ENCODE assay signal across 8 mouse cellular contexts in genomic region chr5:136918655-136919472, GRCm38 (mm10). TPM values are rescaled to one million over a fixed set of nuclear protein-coding genes. Genes with fewer than 3 reads are reported as not detected.
DNase-seq lines count a peak whose midpoint lies in the region; ATAC-seq and TF ChIP-seq lines count a peak whose summit lies in the region.

No protein-coding gene starts in this region.

- H3K4me2 ChIP-seq in forebrain, embryonic 11.5 days (ENCODE audit: low read depth, low read length, severe bottlenecking), result peak overlapping the region; percentile 85
- peak overlapping the region; percentile 77 for H3K4me2 ChIP-seq in heart, postnatal 0 days (ENCODE audit: low read depth, low read length)
- peak overlapping the region; percentile 91 for H3K4me2 ChIP-seq in liver, embryonic 14.5 days (ENCODE audit: low read depth)
- H3K4me2 ChIP-seq in neural tube, embryonic 11.5 days (ENCODE audit: low read depth), result peak overlapping the region; percentile 82
- peak overlapping the region; percentile 95 for H3K4me2 ChIP-seq in stomach, embryonic 16.5 days (ENCODE audit: low read depth, low read length)

- WGBS in forebrain, embryonic 11.5 days, result 4% methylated on average over 38 of the region's 38 CpGs
- 2% methylated on average over 38 of the region's 38 CpGs for WGBS in heart, postnatal 0 days
- WGBS in liver, embryonic 14.5 days (ENCODE audit: insufficient replicate concordance), result 3% methylated on average over 38 of the region's 38 CpGs
- 4% methylated on average over 38 of the region's 38 CpGs for WGBS in neural tube, embryonic 11.5 days
- 2% methylated on average over 38 of the region's 38 CpGs for WGBS in stomach, embryonic 16.5 days

- peak; percentile 91 for ATAC-seq in forebrain, embryonic 11.5 days (replicated peaks; ENCODE audit: low FRiP score)
- ATAC-seq in heart, postnatal 0 days (ENCODE audit: insufficient read depth, low read depth), result peak; percentile 88
- peak; percentile 86 for ATAC-seq in liver, embryonic 14.5 days (ENCODE audit: insufficient read depth)
- peak; percentile 81 for ATAC-seq in neural tube, embryonic 11.5 days (ENCODE audit: insufficient read depth, low FRiP score, low TSS enrichment)
- peak; percentile 90 for ATAC-seq in stomach, embryonic 16.5 days (ENCODE audit: insufficient read depth, low FRiP score)

- H3K27me3 ChIP-seq in E14TG2a.4 (ENCODE audit: insufficient read depth, low read length), result no peaks in the 10 kb centered on the region
- no peaks in the 10 kb centered on the region for H3K27me3 ChIP-seq in forebrain, embryonic 11.5 days (ENCODE audit: control insufficient read depth, insufficient read depth, low read length)
- H3K27me3 ChIP-seq in heart, postnatal 0 days (ENCODE audit: control insufficient read depth, insufficient read depth, low read length), result no peaks in the 10 kb centered on the region
- no peaks in the 10 kb centered on the region for H3K27me3 ChIP-seq in liver, embryonic 14.5 days (ENCODE audit: control insufficient read depth, insufficient read depth, low read length)
- H3K27me3 ChIP-seq in neural tube, embryonic 11.5 days (ENCODE audit: control insufficient read depth, insufficient read depth, low read length), result no peaks in the 10 kb centered on the region
- H3K27me3 ChIP-seq in stomach, embryonic 16.5 days (ENCODE audit: control insufficient read depth, insufficient read depth, low read length), result no peaks in the 10 kb centered on the region

- H3K36me3 ChIP-seq in E14TG2a.4 (ENCODE audit: insufficient read depth, low read length), result peaks cover 27% of the 10 kb centered on the region
- H3K36me3 ChIP-seq in forebrain, embryonic 11.5 days (ENCODE audit: control insufficient read depth, insufficient read depth, low read length), result no peaks in the 10 kb centered on the region
- H3K36me3 ChIP-seq in heart, postnatal 0 days (replicated peaks; ENCODE audit: control insufficient read depth, insufficient read depth, low read length), result 0 out of 2 replicates have a peak, but pooled peaks cover under 1% of the 10 kb centered on the region
- H3K36me3 ChIP-seq in liver, embryonic 14.5 days (replicated peaks; ENCODE audit: control insufficient read depth, insufficient read depth, low read depth), result no peaks in the 10 kb centered on the region
- no peaks in the 10 kb centered on the region for H3K36me3 ChIP-seq in neural tube, embryonic 11.5 days (ENCODE audit: control insufficient read depth, insufficient read depth, low read length)
- no peaks in the 10 kb centered on the region for H3K36me3 ChIP-seq in stomach, embryonic 16.5 days (ENCODE audit: control insufficient read depth, insufficient read depth, low read length)

- TF ChIP-seq EP300 in heart, postnatal 0 days (IDR thresholded peaks at IDR 0.05; ENCODE audit: low read depth), result no peak
- TF ChIP-seq EP300 in liver, embryonic 14.5 days (IDR thresholded peaks at IDR 0.05; ENCODE audit: low read depth), result no peak

- H3K4me3 ChIP-seq in E14TG2a.4 (replicated peaks; ENCODE audit: low read length), result peak overlapping the region; percentile 88
- H3K4me3 ChIP-seq in forebrain, embryonic 11.5 days (ENCODE audit: low read depth, low read length), result peak overlapping the region; percentile 57
- H3K4me3 ChIP-seq in heart, postnatal 0 days (ENCODE audit: low read depth, low read length), result peak overlapping the region; percentile 52
- peak overlapping the region; percentile 68 to 92 for H3K4me3 ChIP-seq in liver, embryonic 14.5 days (ENCODE audit: insufficient read depth in 1 of 2, low read depth in 2 of 2, low read length in 2 of 2)
- H3K4me3 ChIP-seq in neural tube, embryonic 11.5 days (ENCODE audit: low read depth, low read length), result peak overlapping the region; percentile 52
- peak overlapping the region; percentile 54 for H3K4me3 ChIP-seq in stomach, embryonic 16.5 days (replicated peaks; ENCODE audit: low read length)

- H3K9ac ChIP-seq in forebrain, embryonic 11.5 days (ENCODE audit: low read length), result peak overlapping the region; percentile 72
- peak overlapping the region; percentile 38; the same call in 1 of the 2 replicates for H3K9ac ChIP-seq in heart, postnatal 0 days (replicated peaks; ENCODE audit: low read depth, low read length)
- peak overlapping the region; percentile 70 for H3K9ac ChIP-seq in liver, embryonic 14.5 days (replicated peaks)
- peak overlapping the region; percentile 9 for H3K9ac ChIP-seq in neural tube, embryonic 11.5 days (ENCODE audit: low read length)
- peak overlapping the region; percentile 83 for H3K9ac ChIP-seq in stomach, embryonic 16.5 days (ENCODE audit: low read length)

- no peak overlapping the region for H3K27ac ChIP-seq in forebrain, embryonic 11.5 days (ENCODE audit: low read depth, low read length)
- no peak overlapping the region for H3K27ac ChIP-seq in heart, postnatal 0 days (ENCODE audit: low read depth)
- peak overlapping the region; percentile 22; the same call in 1 of the 2 replicates for H3K27ac ChIP-seq in liver, embryonic 14.5 days
- no peak overlapping the region for H3K27ac ChIP-seq in neural tube, embryonic 11.5 days (ENCODE audit: low read depth, low read length)
- no peak overlapping the region; the same call in 1 of the 2 replicates for H3K27ac ChIP-seq in stomach, embryonic 16.5 days (ENCODE audit: low read length)

- DNase-seq in c-Kit-positive CD71-positive TER-119-negative erythroid progenitor cells, embryonic 14.5 days (ENCODE audit: low read depth), result peak; percentile 76
- peak; percentile 80 for DNase-seq in forebrain, embryonic 11.5 days (ENCODE audit: low spot score)
- DNase-seq in heart, postnatal 0 days (ENCODE audit: low spot score), result peak; percentile 79
- peak; percentile 77 to 87 for DNase-seq in kidney, postnatal 36 days
- peak; percentile 61 to 75 (median 67) for DNase-seq in liver, embryonic 14.5 days (ENCODE audit: low read depth in 3 of 3, low spot score in 3 of 3)
- peak; percentile 83 for DNase-seq in neural tube, embryonic 11.5 days (ENCODE audit: low spot score)

- no peak for TF ChIP-seq CTCF in E14TG2a.4 (conservative IDR thresholded peaks at IDR 0.05; ENCODE audit: low read length)
- no peak for TF ChIP-seq CTCF in heart, postnatal 0 days (IDR thresholded peaks at IDR 0.05; ENCODE audit: low read depth)
- no peak for TF ChIP-seq CTCF in liver, embryonic 14.5 days (IDR thresholded peaks at IDR 0.05; ENCODE audit: low read depth)

- peaks cover 3% of the 10 kb centered on the region for H3K9me3 ChIP-seq in E14TG2a.4 (ENCODE audit: low read length)
- no peaks in the 10 kb centered on the region for H3K9me3 ChIP-seq in forebrain, embryonic 11.5 days (ENCODE audit: control insufficient read depth, low read length)
- H3K9me3 ChIP-seq in heart, postnatal 0 days (replicated peaks; ENCODE audit: control insufficient read depth, low read length), result no peaks in the 10 kb centered on the region
- no peaks in the 10 kb centered on the region for H3K9me3 ChIP-seq in liver, embryonic 14.5 days (ENCODE audit: control insufficient read depth, low read length)
- H3K9me3 ChIP-seq in neural tube, embryonic 11.5 days (ENCODE audit: control insufficient read depth, low read length), result no peaks in the 10 kb centered on the region
- no peaks in the 10 kb centered on the region for H3K9me3 ChIP-seq in stomach, embryonic 16.5 days (replicated peaks; ENCODE audit: control insufficient read depth, low read length)

- H3K4me1 ChIP-seq in E14TG2a.4 (replicated peaks; ENCODE audit: low read depth, low read length), result peaks cover 34% of the 10 kb centered on the region
- peaks cover 4% of the 10 kb centered on the region; the same call in 1 of the 2 replicates for H3K4me1 ChIP-seq in forebrain, embryonic 11.5 days (replicated peaks; ENCODE audit: control insufficient read depth, insufficient read depth, low read length)
- H3K4me1 ChIP-seq in heart, postnatal 0 days (ENCODE audit: control insufficient read depth, insufficient read depth), result no peaks in the 10 kb centered on the region
- H3K4me1 ChIP-seq in liver, embryonic 14.5 days (replicated peaks; ENCODE audit: control insufficient read depth in 2 of 2, insufficient read depth in 2 of 2, low read length in 1 of 2), result peaks cover 0 to 7% of the 10 kb centered on the region in 2 experiments; a peak in 3 of 4 replicates
- peaks cover 5% of the 10 kb centered on the region for H3K4me1 ChIP-seq in neural tube, embryonic 11.5 days (ENCODE audit: control insufficient read depth, insufficient read depth, low read length)
- H3K4me1 ChIP-seq in stomach, embryonic 16.5 days (ENCODE audit: control insufficient read depth, insufficient read depth, low read length), result 0 out of 2 replicates have a peak, but pooled peaks cover 2% of the 10 kb centered on the region

RNA-seq across cellular contexts. Expression of gene Ift22, which starts 10.9 kb away (rescaled TPM):
- 105 and 112 TPM in 2 replicates for polyA plus RNA-seq in forebrain, embryonic 11.5 days (2014; fragmentation: Nextera tagmentation; extraction: Ambion mirVana)
- total RNA-seq in heart, postnatal 0 days (2014; rRNA removed; ENCODE audit: low replicate concordance), result 7.0 and 18.3 TPM in 2 replicates
- 23.3 and 27.2 TPM in 2 replicates for polyA plus RNA-seq in heart, postnatal 0 days (2015; fragmentation: Nextera tagmentation; extraction: Ambion mirVana)
- 1.6 and 2.5 TPM in 2 replicates for polyA plus RNA-seq in liver, embryonic 14.5 days (2012; rRNA removed)
- polyA plus RNA-seq in liver, embryonic 14.5 days (2014; fragmentation: Nextera tagmentation; extraction: Ambion mirVana), result 9.9 and 10.5 TPM in 2 replicates
- 97.4 and 110 TPM in 2 replicates for polyA plus RNA-seq in neural tube, embryonic 11.5 days (2014; fragmentation: Nextera tagmentation; extraction: Ambion mirVana)
- 54.1 and 57.3 TPM in 2 replicates for polyA plus RNA-seq in stomach, embryonic 16.5 days (2015; fragmentation: Nextera tagmentation; extraction: Ambion mirVana)

RNA-seq across cellular contexts. Expression of gene Fis1, which starts 34.2 kb away (rescaled TPM):
- 277 and 287 TPM in 2 replicates for polyA plus RNA-seq in forebrain, embryonic 11.5 days (2014; fragmentation: Nextera tagmentation; extraction: Ambion mirVana)
- total RNA-seq in heart, postnatal 0 days (2014; rRNA removed; ENCODE audit: low replicate concordance), result 143 and 175 TPM in 2 replicates
- polyA plus RNA-seq in heart, postnatal 0 days (2015; fragmentation: Nextera tagmentation; extraction: Ambion mirVana), result 245 and 249 TPM in 2 replicates
- 115 and 154 TPM in 2 replicates for polyA plus RNA-seq in liver, embryonic 14.5 days (2012; rRNA removed)
- polyA plus RNA-seq in liver, embryonic 14.5 days (2014; fragmentation: Nextera tagmentation; extraction: Ambion mirVana), result 239 and 242 TPM in 2 replicates
- 285 and 320 TPM in 2 replicates for polyA plus RNA-seq in neural tube, embryonic 11.5 days (2014; fragmentation: Nextera tagmentation; extraction: Ambion mirVana)
- polyA plus RNA-seq in stomach, embryonic 16.5 days (2015; fragmentation: Nextera tagmentation; extraction: Ambion mirVana), result 214 and 239 TPM in 2 replicates

RNA-seq across cellular contexts. Expression of gene Col26a1, which starts 35.9 kb away (rescaled TPM):
- polyA plus RNA-seq in forebrain, embryonic 11.5 days (2014; fragmentation: Nextera tagmentation; extraction: Ambion mirVana), result 35.1 and 40.6 TPM in 2 replicates
- total RNA-seq in heart, postnatal 0 days (2014; rRNA removed; ENCODE audit: low replicate concordance), result 8.1 and 9.9 TPM in 2 replicates
- 4.1 and 5.4 TPM in 2 replicates for polyA plus RNA-seq in heart, postnatal 0 days (2015; fragmentation: Nextera tagmentation; extraction: Ambion mirVana)
- polyA plus RNA-seq in liver, embryonic 14.5 days (2012; rRNA removed), result 0.10 and 0.18 TPM in 2 replicates
- polyA plus RNA-seq in liver, embryonic 14.5 days (2014; fragmentation: Nextera tagmentation; extraction: Ambion mirVana), result 0.06 and 0.10 TPM in 2 replicates
- 51.6 and 53.3 TPM in 2 replicates for polyA plus RNA-seq in neural tube, embryonic 11.5 days (2014; fragmentation: Nextera tagmentation; extraction: Ambion mirVana)
- 9.5 and 13.4 TPM in 2 replicates for polyA plus RNA-seq in stomach, embryonic 16.5 days (2015; fragmentation: Nextera tagmentation; extraction: Ambion mirVana)

RNA-seq across cellular contexts. Expression of gene Cldn15, which starts 47.6 kb away (rescaled TPM):
- polyA plus RNA-seq in forebrain, embryonic 11.5 days (2014; fragmentation: Nextera tagmentation; extraction: Ambion mirVana), result 0.24 TPM in 1 of 2 replicates, not detected in the other
- total RNA-seq in heart, postnatal 0 days (2014; rRNA removed; ENCODE audit: low replicate concordance), result 10.2 and 19.3 TPM in 2 replicates
- 7.9 and 9.1 TPM in 2 replicates for polyA plus RNA-seq in heart, postnatal 0 days (2015; fragmentation: Nextera tagmentation; extraction: Ambion mirVana)
- 2.8 and 3.5 TPM in 2 replicates for polyA plus RNA-seq in liver, embryonic 14.5 days (2012; rRNA removed)
- 4.2 TPM in 2 replicates for polyA plus RNA-seq in liver, embryonic 14.5 days (2014; fragmentation: Nextera tagmentation; extraction: Ambion mirVana)
- polyA plus RNA-seq in neural tube, embryonic 11.5 days (2014; fragmentation: Nextera tagmentation; extraction: Ambion mirVana), result not detected in 2 replicates
- 10.2 and 11.5 TPM in 2 replicates for polyA plus RNA-seq in stomach, embryonic 16.5 days (2015; fragmentation: Nextera tagmentation; extraction: Ambion mirVana)

Comparison
In these comparisons a context has a peak if more than half of its experiments do, and no peak if none do; other contexts are left out.
1. H3K9ac ChIP-seq: peak in every context shown above with its lines; median percentile 83 in stomach, embryonic 16.5 days; 72 in forebrain, embryonic 11.5 days; 70 in liver, embryonic 14.5 days; 38 in heart, postnatal 0 days; 9 in neural tube, embryonic 11.5 days.